21 mouse cellular contexts compared by ENCODE assay signal in genomic region chr5:115464408-115465115, GRCm38 (mm10). TPM values are rescaled to one million over a fixed set of nuclear protein-coding genes. Genes with fewer than 3 reads are reported as not detected.
"Had no signal": no experiment of that assay in that cellular context is flagged by ENCODE, and none has a peak within 500 bp of the region (broad histone marks: within the 10 kb centered on the region; RNA-seq: fewer than 3 reads in every experiment).

No protein-coding gene starts in this region.

- DNase-seq: kidney, adult 18-20 months; kidney, postnatal 10 days; kidney, postnatal 4 days; left cerebral cortex, postnatal 4 days; lung, adult 2 months; lung, postnatal 10 days; thymus, adult 2 months; thymus, postnatal 25 days had no signal

- H3K9ac ChIP-seq: limb, embryonic 13.5 days; liver, embryonic 15.5 days; midbrain, embryonic 15.5 days; neural tube, embryonic 12.5 days had no signal

- H3K27ac ChIP-seq: layer of hippocampus, adult 2 months; limb, embryonic 13.5 days; liver, embryonic 15.5 days; macrophage; midbrain, embryonic 15.5 days; neural tube, embryonic 12.5 days; stomach, postnatal 0 days had no signal

- H3K4me3 ChIP-seq: layer of hippocampus, adult 2 months; limb, embryonic 13.5 days; liver, embryonic 15.5 days; megakaryocyte, embryonic 14.5 days; midbrain, embryonic 15.5 days; neural tube, embryonic 12.5 days had no signal

- H3K4me1 ChIP-seq: limb, embryonic 13.5 days; midbrain, embryonic 15.5 days; neural tube, embryonic 12.5 days had no signal

- H3K36me3 ChIP-seq: limb, embryonic 13.5 days; liver, embryonic 15.5 days; midbrain, embryonic 15.5 days; neural tube, embryonic 12.5 days had no signal

- H3K27me3 ChIP-seq: limb, embryonic 13.5 days; liver, embryonic 15.5 days; midbrain, embryonic 15.5 days; neural tube, embryonic 12.5 days had no signal

- H3K9me3 ChIP-seq: limb, embryonic 13.5 days; liver, embryonic 15.5 days; megakaryocyte, embryonic 14.5 days; midbrain, embryonic 15.5 days; neural tube, embryonic 12.5 days had no signal

RNA-seq across cellular contexts. Expression of gene Pla2g1b, which starts 1.5 kb away (rescaled TPM):
- total RNA-seq: layer of hippocampus, adult 2 months; layer of hippocampus, postnatal 25 days; left cerebral cortex, postnatal 10 days; left cerebral cortex, postnatal 4 days; monocyte, adult 5-6 weeks; neutrophil, adult 5-6 weeks had no signal

RNA-seq across cellular contexts. Expression of gene Msi1, which starts 35.2 kb away (rescaled TPM):
- total RNA-seq: liver, adult 2 months; monocyte, adult 5-6 weeks; neutrophil, adult 5-6 weeks had no signal
